Mouse (Mus musculus) stomach, embryonic 16.5 days (tissue): ENCODE measurements around the gene Banp. TPM values are rescaled to one million over a fixed set of nuclear protein-coding genes. Genes with fewer than 3 reads are reported as not detected.
A peak's percentile ranks its signal among the peaks of the same experiment; 100 is the strongest.

ENCODE experiments used
- ATAC-seq: fragments of 200-750 bp; cut with Nextera tagmentation; 2 replicates; pipeline ENCODE4 v1.8.0; 2017; ENCODE audit warnings: moderate number of reproducible peaks, moderate TSS enrichment; ENCODE audit not compliant: insufficient read depth, low FRiP score
- H3K27ac ChIP-seq: fragments of 300-500 bp; sonication (generic); 2 replicates; pipeline ENCODE4 v1.5.1; 2014; ENCODE audit warnings: low read length
- H3K27me3 ChIP-seq: fragments of 300-500 bp; sonication (generic); 2 replicates; pipeline ENCODE4 v1.6.1; 2014; ENCODE audit warnings: low read length, control low read depth, mixed read lengths; ENCODE audit not compliant: control insufficient read depth, insufficient read depth
- H3K36me3 ChIP-seq: fragments of 300-500 bp; sonication (generic); 2 replicates; pipeline ENCODE4 v1.6.1; 2014; ENCODE audit warnings: low read length; ENCODE audit not compliant: control insufficient read depth, insufficient read depth
- H3K4me1 ChIP-seq: fragments of 300-500 bp; sonication (generic); 2 replicates; pipeline ENCODE4 v1.6.1; 2014; ENCODE audit warnings: low read length, control low read depth, mixed read lengths; ENCODE audit not compliant: control insufficient read depth, insufficient read depth
- H3K4me2 ChIP-seq: fragments of 300-500 bp; sonication (generic); 2 replicates; pipeline ENCODE4 v1.6.1; 2014; ENCODE audit warnings: low read depth, low read length, mixed read lengths
- H3K4me3 ChIP-seq: fragments of 300-500 bp; sonication (generic); replicated peaks from 2 replicates; pipeline ENCODE4 v1.5.1; 2014; ENCODE audit warnings: mild to moderate bottlenecking, low read length
- H3K9ac ChIP-seq: fragments of 300-500 bp; sonication (generic); 2 replicates; pipeline ENCODE4 v1.6.1; 2014; ENCODE audit warnings: low read length
- H3K9me3 ChIP-seq: fragments of 300-500 bp; sonication (generic); replicated peaks from 2 replicates; pipeline ENCODE4 v1.6.1; 2016; ENCODE audit warnings: low read length, control low read depth; ENCODE audit not compliant: control insufficient read depth
- WGBS: fragments of 180-500 bp; shearing (Covaris S2); extraction: QIAGEN DNeasy Blood & Tissue Kit; methylation state at CpG from one replicate; pipeline ENCODE4 v1.1.7; 2014; 5-methylcytosine and 5-hydroxymethylcytosine counted together
- polyA plus RNA-seq: library from polyadenylated mRNA; unstranded; fragments of >200 nt; fragmentation: Nextera tagmentation; extraction: Ambion mirVana; gene quantifications from 2 replicates; pipeline ENCODE4 v1.2.1, GENCODE M21; 2015

Banp gene
- polyA plus RNA-seq, 1 experiment from 2014 or later, result 35.9 TPM

DNA sequence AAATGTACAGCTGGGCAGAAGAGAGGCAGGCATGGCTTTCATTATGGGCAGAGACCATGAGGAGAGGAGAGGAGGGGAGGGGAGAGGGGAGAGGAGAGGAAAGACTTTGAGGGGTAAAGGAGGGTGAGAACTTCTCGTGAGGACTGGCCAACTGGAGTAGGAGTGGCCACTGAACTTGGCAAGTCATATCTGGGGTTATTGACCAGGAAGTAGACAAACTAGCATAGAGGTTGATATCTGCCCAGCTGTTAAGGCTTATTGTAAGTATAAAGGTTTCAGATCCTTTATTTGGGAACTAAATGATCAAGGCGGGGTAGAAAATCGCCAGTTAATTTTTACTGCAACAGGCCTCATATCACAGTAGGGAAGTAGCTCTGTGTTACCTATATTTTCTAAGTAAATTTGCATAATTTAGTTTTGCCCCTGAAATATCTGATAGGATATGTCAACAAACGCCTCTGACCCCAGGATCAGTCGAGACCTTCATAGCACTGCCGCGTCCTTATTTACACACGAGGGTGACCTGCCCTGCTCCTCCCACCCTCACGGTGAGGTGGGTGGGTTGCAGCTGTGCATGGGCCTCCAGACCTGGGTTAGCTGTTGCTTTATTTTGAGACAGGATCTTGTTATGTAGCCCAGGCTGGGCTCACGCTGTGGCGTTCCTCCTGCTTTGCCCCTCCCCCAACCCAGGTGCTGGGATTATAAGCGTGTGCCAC lies 113.1 kb downstream of the Banp start:
- Histone ChIP-seq H3K36me3 (no peaks in the 10 kb centered on the region), H3K9me3 (no peaks in the 10 kb centered on the region), H3K27me3 (no peaks in the 10 kb centered on the region), H3K27ac (no peak overlapping the region), H3K4me2 (no peak overlapping the region), H3K4me3 (no peak overlapping the region), H3K4me1 (no peaks in the 10 kb centered on the region), H3K9ac (no peak overlapping the region)
- peak; percentile 36; the same call in 1 of the 2 replicates for ATAC-seq
- 53% methylated on average over 12 of the region's 12 CpGs for WGBS

GRCm38 (mm10) chr8:122064353-122064752 lies 114.8 kb downstream of the Banp start:
- ATAC-seq, result no peak
- H3K27ac ChIP-seq, result no peak overlapping the region
- 64% methylated on average over 7 of the region's 7 CpGs for WGBS
- H3K36me3 ChIP-seq, result no peaks in the 10 kb centered on the region
- no peak overlapping the region for H3K4me2 ChIP-seq
- no peak overlapping the region for H3K4me3 ChIP-seq
- no peak overlapping the region for H3K9ac ChIP-seq
- no peaks in the 10 kb centered on the region for H3K9me3 ChIP-seq
- H3K27me3 ChIP-seq, result no peaks in the 10 kb centered on the region
- H3K4me1 ChIP-seq, result 0 out of 2 replicates have a peak, but pooled peaks cover 4% of the 10 kb centered on the region

DNA sequence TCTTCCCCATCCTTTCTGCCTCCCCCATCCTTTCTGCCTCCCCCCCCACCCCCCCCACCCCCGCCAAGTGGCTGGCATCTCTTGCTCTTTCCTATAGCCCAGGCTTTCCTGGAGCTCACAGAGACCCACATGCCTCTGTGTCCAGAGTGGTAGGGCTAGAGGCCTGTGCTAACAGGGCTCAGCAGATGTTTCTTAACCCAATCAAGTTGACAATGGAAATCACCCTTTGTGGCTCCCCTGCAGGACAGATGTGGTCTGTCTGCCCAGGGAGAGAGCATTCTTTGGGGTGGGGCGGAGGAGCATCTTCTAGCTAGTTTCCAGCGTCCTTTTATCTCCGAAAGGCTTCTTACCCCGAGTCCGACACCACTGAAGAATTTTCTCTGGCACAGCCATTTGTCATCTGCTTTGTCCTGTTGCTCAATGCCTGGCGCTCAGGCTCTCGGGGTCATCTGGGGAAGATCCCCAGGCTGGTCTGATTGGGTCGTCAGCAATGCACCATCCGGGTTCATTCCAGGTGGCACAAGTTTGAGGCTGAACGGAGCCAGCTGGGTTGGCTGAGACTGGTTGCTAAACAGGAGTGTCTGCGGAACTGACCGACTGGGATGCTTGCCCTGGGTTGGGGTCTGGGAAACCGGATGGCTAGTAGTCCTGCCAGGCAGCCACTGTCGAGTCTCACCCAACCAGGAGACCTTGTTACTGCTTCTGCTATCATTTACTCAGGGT lies 118.4 kb downstream of the Banp start:
- Histone ChIP-seq H3K27me3 (no peaks in the 10 kb centered on the region), H3K9me3 (no peaks in the 10 kb centered on the region), H3K9ac (no peak overlapping the region), H3K4me1 (0 out of 2 replicates have a peak, but pooled peaks cover 4% of the 10 kb centered on the region), H3K36me3 (no peaks in the 10 kb centered on the region), H3K4me3 (no peak overlapping the region), H3K4me2 (no peak overlapping the region), H3K27ac (no peak overlapping the region)
- 48% methylated on average over 15 of the region's 15 CpGs for WGBS
- ATAC-seq, result no peak

DNA sequence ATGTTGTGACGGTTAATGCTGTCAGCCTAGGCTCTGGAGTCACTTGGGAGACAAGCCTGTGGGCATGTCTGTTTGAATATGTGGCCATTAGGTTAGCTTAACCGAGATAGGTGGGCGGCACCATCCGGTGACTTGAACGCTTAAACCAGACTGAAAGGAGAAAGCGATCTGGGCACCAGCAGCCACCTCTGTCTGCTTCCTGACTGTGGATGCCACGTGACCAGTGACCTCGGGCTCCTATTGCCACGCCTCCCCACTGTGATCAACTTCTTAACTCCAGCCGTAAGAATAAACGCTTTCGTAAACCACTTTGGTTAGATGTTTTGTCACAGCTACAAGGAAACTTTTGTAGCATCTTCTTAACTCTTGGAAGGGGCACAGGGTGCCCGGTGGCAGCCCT lies 119.1 kb downstream of the Banp start:
- Histone ChIP-seq H3K9ac (no peak overlapping the region), H3K27ac (no peak overlapping the region), H3K4me1 (0 out of 2 replicates have a peak, but pooled peaks cover 4% of the 10 kb centered on the region), H3K9me3 (no peaks in the 10 kb centered on the region), H3K36me3 (no peaks in the 10 kb centered on the region), H3K4me2 (no peak overlapping the region), H3K4me3 (no peak overlapping the region), H3K27me3 (no peaks in the 10 kb centered on the region)
- no peak for ATAC-seq
- WGBS, result 84% methylated on average over 13 of the region's 13 CpGs

GRCm38 (mm10) chr8:122069281-122069680 lies 119.7 kb downstream of the Banp start:
- WGBS, result 79% methylated on average over 11 of the region's 11 CpGs
- ATAC-seq, result no peak
- peaks cover 7% of the 10 kb centered on the region; the same call in 1 of the 2 replicates for H3K4me1 ChIP-seq
- no peaks in the 10 kb centered on the region for H3K36me3 ChIP-seq
- no peaks in the 10 kb centered on the region for H3K27me3 ChIP-seq
- no peak overlapping the region for H3K27ac ChIP-seq
- H3K4me3 ChIP-seq, result no peak overlapping the region
- H3K9me3 ChIP-seq, result no peaks in the 10 kb centered on the region
- H3K4me2 ChIP-seq, result no peak overlapping the region
- no peak overlapping the region for H3K9ac ChIP-seq

DNA sequence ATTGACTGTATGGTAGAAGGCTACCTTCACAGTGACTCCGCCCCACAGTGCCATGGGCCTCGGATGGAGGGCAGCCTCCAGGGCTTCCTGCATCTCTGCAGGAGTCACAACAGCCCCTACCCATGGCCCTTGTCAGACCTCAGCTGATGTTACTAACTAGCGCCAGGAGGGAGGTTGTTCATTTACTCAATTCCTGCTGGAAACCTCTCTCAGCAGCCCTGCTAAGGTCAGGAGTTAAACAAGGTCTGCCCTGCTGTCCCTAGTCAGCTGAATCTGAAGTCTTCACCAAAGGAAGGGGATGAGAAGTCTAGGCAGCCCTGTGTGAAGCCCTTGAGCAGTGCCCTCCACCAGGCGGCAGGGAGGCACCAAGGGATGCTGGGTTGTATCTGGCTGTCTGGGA lies 121.6 kb downstream of the Banp start:
- Histone ChIP-seq H3K4me2 (no peak overlapping the region), H3K27me3 (no peaks in the 10 kb centered on the region), H3K4me1 (peaks cover 16% of the 10 kb centered on the region; the same call in 1 of the 2 replicates), H3K27ac (no peak overlapping the region), H3K4me3 (no peak overlapping the region), H3K9me3 (no peaks in the 10 kb centered on the region), H3K9ac (no peak overlapping the region), H3K36me3 (no peaks in the 10 kb centered on the region)
- ATAC-seq, result no peak
- WGBS, result 66% methylated on average over 4 of the region's 4 CpGs

DNA sequence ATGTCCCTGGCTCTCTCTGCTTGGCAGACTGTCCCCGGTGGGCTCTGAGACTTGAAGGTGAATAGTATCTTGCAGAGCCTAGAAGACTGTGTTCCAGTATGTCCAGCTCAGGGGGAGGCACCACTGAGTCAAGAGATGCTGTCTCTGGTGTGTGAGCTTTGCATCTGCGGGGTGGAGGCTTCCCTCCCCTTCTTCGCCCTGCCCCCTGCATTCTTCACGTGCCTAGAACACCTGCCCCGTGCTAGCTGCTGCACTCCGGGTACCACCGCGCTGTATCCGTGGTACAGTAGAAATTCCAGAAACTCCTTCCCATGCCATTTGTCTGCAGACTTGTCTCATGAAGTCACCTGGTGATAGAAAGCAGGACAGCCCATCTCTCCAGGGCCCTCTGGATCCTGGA lies 124.4 kb downstream of the Banp start:
- no peaks in the 10 kb centered on the region for H3K9me3 ChIP-seq
- no peaks in the 10 kb centered on the region for H3K27me3 ChIP-seq
- H3K9ac ChIP-seq, result no peak overlapping the region
- no peak for ATAC-seq
- WGBS, result 30% methylated on average over 9 of the region's 9 CpGs
- H3K36me3 ChIP-seq, result no peaks in the 10 kb centered on the region
- no peak overlapping the region for H3K4me3 ChIP-seq
- no peak overlapping the region for H3K27ac ChIP-seq
- no peak overlapping the region for H3K4me2 ChIP-seq
- H3K4me1 ChIP-seq, result peaks cover 14% of the 10 kb centered on the region; the same call in 1 of the 2 replicates

DNA sequence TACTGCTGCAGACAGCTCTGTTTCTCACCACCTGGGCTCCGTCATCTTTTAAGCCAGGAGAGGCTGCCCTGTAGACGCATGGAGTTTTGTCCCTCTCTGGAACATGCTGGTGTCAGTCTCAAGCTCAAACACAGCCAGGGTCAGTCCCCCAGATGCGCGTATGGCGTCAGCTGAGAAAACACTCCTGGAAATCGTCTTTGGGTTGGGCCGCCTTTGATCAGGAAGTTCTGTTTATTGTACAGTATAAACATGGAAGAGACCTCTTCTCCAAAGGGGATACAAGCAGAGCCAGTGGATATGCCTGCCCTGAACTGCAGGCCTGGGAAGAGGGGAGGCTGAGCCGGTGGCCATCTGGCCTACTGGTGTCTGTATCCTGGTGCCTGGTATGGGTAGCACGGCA lies 124.9 kb downstream of the Banp start:
- Histone ChIP-seq H3K4me2 (no peak overlapping the region), H3K27me3 (no peaks in the 10 kb centered on the region), H3K4me3 (no peak overlapping the region), H3K4me1 (peaks cover 18% of the 10 kb centered on the region; the same call in 1 of the 2 replicates), H3K9me3 (no peaks in the 10 kb centered on the region), H3K36me3 (no peaks in the 10 kb centered on the region), H3K27ac (no peak overlapping the region), H3K9ac (no peak overlapping the region)
- peak; percentile 24; the same call in 1 of the 2 replicates for ATAC-seq
- WGBS, result 31% methylated on average over 9 of the region's 9 CpGs

DNA sequence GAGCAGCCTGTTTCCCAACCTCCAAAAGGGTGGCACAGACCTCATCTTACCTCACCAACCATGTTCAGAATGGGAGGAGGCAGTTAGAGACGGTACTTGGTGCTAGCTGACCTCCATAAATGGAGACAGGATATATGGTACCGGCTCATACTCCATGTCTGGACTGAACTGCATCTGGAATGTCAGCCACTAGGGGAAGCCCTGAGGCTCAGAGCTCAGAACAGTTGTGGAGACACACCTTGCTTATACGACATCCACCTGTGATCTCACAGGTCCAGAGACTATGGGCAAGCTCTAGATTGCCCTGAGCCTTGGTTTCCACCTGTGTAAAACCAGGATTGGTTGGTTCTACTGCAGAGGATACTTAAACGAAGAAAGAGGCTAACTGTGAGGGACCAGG lies 125.4 kb downstream of the Banp start:
- no peak overlapping the region for H3K9ac ChIP-seq
- 68% methylated on average over 4 of the region's 4 CpGs for WGBS
- no peaks in the 10 kb centered on the region for H3K9me3 ChIP-seq
- H3K36me3 ChIP-seq, result no peaks in the 10 kb centered on the region
- H3K27me3 ChIP-seq, result no peaks in the 10 kb centered on the region
- H3K4me3 ChIP-seq, result no peak overlapping the region
- no peak for ATAC-seq
- H3K4me1 ChIP-seq, result peaks cover 22% of the 10 kb centered on the region; the same call in 1 of the 2 replicates
- H3K4me2 ChIP-seq, result no peak overlapping the region
- no peak overlapping the region for H3K27ac ChIP-seq
